Mouse (Mus musculus) left cerebral cortex, adult 2 months (tissue): ENCODE results near the gene Rhox3a. TPM values are rescaled to one million over a fixed set of nuclear protein-coding genes. Genes with fewer than 3 reads are reported as not detected.
"Not testable (repeated sequence)": the region's sequence is repeated elsewhere in the genome, so short reads cannot be mapped to it uniquely, and the experiment has no call there.

ENCODE experiments used
- DNase-seq, 2 experiments: peaks; one replicate each; pipeline ENCODE4 v3.0.0; 2021 to 2022; ENCODE audit warnings: low spot score in 2 of 2, mixed read lengths in 1 of 2; ENCODE audit errors: extremely low spot score in 1 of 2
- H3K27ac ChIP-seq: fragments of 200-600 bp; 2 replicates; pipeline ENCODE4 v1.8.1; 2022
- H3K4me3 ChIP-seq: fragments of 200-600 bp; 2 replicates; pipeline ENCODE4 v1.8.1; 2022
- CTCF ChIP-seq: fragments of 200-600 bp; IDR thresholded peaks from 2 replicates; pipeline ENCODE4 v1.8.1; 2022; ENCODE audit warnings: antibody characterized with exemption, mild to moderate bottlenecking, moderate library complexity
- intact Hi-C: fragments of 180-260 bp; cut with DNase I; formaldehyde crosslinking; loops from one replicate; pipeline ENCODE4 v1.15.1; 2025
- long read RNA-seq, 2 experiments: library from polyadenylated mRNA; stranded (forward); transcript quantifications; one replicate each; pipeline ENCODE4 v2.0.0; 2021; ENCODE audit warnings: borderline mapping rate in 2 of 2
- total RNA-seq, 2 experiments: library from RNA; stranded (reverse); gene quantifications; 2 replicates each; pipeline ENCODE4 v1.2.3; 2021

Rhox3a gene
- total RNA-seq, result not detected
- long read RNA-seq, experiment 1, result 0 reads
- long read RNA-seq, experiment 2, result 0 reads

DNA sequence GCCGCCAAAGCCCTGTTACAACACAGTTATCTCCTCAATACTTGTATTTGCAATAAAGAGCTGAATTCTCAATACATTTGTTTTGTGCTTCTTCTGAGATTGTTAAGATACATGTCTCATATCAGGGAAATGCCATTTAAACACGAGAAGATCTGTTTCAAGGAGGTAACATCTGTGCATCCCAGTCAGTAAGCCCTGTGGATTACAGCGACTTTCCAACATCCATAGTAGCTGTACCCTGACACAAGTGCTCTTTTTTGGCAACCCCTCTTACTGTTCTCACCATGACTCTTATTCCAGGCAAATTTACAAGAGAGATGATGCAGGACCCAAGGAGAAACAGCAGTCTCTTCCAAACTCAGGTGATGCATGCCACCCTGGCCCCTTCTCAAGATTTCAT is at the start of gene Rhox3a:
Rhox3a (plus strand) TSS at position 301 of the 400 bp plus-strand sequence.
- H3K4me3 ChIP-seq, intact Hi-C loops, H3K27ac ChIP-seq, DNase-seq: not testable (repeated sequence)

- intact Hi-C loops, result no loop called here
- no peak within 1 kb of the TSS for H3K27ac ChIP-seq
- no peak for TF ChIP-seq CTCF
- no peak for DNase-seq
- H3K4me3 ChIP-seq, result no peak within 1 kb of the TSS
Observed at GRCm38 (mm10) chrX:37210941-37211340, 38.8 kb upstream of the Rhox3a start, which contains the start of gene Gm9. Gene Gm9, minus strand, starts transcription at chrX:37211041.

GRCm38 (mm10) chrX:37222158-37222557 is 27.6 kb upstream of the Rhox3a start, which contains the start of gene Rhox1:
Gene Rhox1, minus strand, starts transcription at chrX:37222258.
- DNase-seq, intact Hi-C loops, H3K27ac ChIP-seq, H3K4me3 ChIP-seq: not testable (repeated sequence)

- intact Hi-C loops, result not testable (repeated sequence)
Observed at GRCm38 (mm10) chrX:37244676-37245075, 5.0 kb upstream of the Rhox3a start, which contains the start of gene Rhox2a. Gene Rhox2a, plus strand, starts transcription at chrX:37244976.

GRCm38 (mm10) chrX:37265038-37265437 is 15.3 kb downstream of the Rhox3a start, which contains the start of gene Rhox4a:
Gene Rhox4a, plus strand, starts transcription at chrX:37265338.
- H3K27ac ChIP-seq, intact Hi-C loops, DNase-seq, H3K4me3 ChIP-seq: not testable (repeated sequence)

More at GRCm38 (mm10) chrX:37244676-37245075, 5.0 kb upstream of the Rhox3a start, which contains the start of gene Rhox2a:
- H3K27ac ChIP-seq, DNase-seq, H3K4me3 ChIP-seq: not testable (repeated sequence)

Other genes starting within 250 kb of the Rhox3a start
- not detected for gene Sowahd, start 201.1 kb upstream of the Rhox3a start, total RNA-seq
- 100 to 1,000 TPM; 244 to 245 TPM for gene Rpl39, start 164.5 kb upstream of the Rhox3a start, total RNA-seq
- gene Upf3b, start 139.6 kb upstream of the Rhox3a start, total RNA-seq, result 10 to 100 TPM; 16.8 to 16.9 TPM
- 10 to 100 TPM; 13.4 to 13.9 TPM for gene Nkap, start 123.1 kb upstream of the Rhox3a start, total RNA-seq
- not detected for gene Akap14, start 81.1 kb upstream of the Rhox3a start, total RNA-seq
- 100 to 1,000 TPM; 177 to 201 TPM for gene Ndufa1, start 58.8 kb upstream of the Rhox3a start, total RNA-seq
- 1 to 10 TPM; 7.3 to 7.6 TPM for gene Rnf113a1, start 58.7 kb upstream of the Rhox3a start, total RNA-seq
- gene Gm9, start 38.9 kb upstream of the Rhox3a start, total RNA-seq, result not detected
- gene Rhox1, start 27.7 kb upstream of the Rhox3a start, total RNA-seq, result not detected
- not detected for gene Rhox2a, start 4.9 kb upstream of the Rhox3a start, total RNA-seq
- gene Rhox4a, start 15.4 kb downstream of the Rhox3a start, total RNA-seq, result not detected
- gene Rhox3a2, start 130.1 kb downstream of the Rhox3a start, total RNA-seq, result not detected
- gene Rhox4a2, start 140.9 kb downstream of the Rhox3a start, total RNA-seq, result not detected
- not detected for gene Rhox2b, start 162.1 kb downstream of the Rhox3a start, total RNA-seq
- gene Rhox4b, start 182.6 kb downstream of the Rhox3a start, total RNA-seq, result not detected
- not detected for gene Rhox2c, start 203.8 kb downstream of the Rhox3a start, total RNA-seq
- gene Rhox3c, start 208.7 kb downstream of the Rhox3a start, total RNA-seq, result not detected
- gene Rhox4c, start 230.4 kb downstream of the Rhox3a start, total RNA-seq, result not detected
- gene Rhox2d, start 243.5 kb downstream of the Rhox3a start, total RNA-seq, result not detected